Mouse (Mus musculus) embryo, embryonic 9.5 days (tissue): Measurements from ENCODE around the gene Fam198b.
A peak's percentile ranks its signal among the peaks of the same experiment; 100 is the strongest.

Experiments used
- DNase-seq: peaks from one replicate; pipeline ENCODE4 v3.0.0-alpha.2; 2017; ENCODE audit errors: extremely low spot score

Gene Fam198b

DNA sequence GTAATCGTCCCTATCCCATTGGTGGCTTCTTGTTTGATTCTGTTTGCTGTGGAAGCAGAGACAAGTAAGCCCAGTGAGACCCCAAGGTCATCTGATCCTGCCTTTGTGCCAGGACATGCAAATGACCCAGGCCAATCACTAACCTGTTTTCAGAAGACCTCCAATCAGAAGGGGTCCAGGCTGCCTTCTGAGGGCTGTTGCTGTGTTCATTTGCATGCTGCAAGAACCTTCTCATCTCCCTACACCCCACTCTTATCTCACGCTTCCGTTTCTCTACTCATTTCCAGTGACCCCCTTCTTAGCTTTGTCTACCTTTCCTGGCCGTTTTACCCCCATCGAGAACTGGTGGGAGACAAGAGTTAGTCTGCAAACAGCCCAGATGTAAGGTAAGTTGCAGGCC, at the start of gene Fam198b:
Gene Fam198b (plus strand): TSS at position 229 of the 400 bp plus-strand sequence.
- no peak for DNase-seq

DNA sequence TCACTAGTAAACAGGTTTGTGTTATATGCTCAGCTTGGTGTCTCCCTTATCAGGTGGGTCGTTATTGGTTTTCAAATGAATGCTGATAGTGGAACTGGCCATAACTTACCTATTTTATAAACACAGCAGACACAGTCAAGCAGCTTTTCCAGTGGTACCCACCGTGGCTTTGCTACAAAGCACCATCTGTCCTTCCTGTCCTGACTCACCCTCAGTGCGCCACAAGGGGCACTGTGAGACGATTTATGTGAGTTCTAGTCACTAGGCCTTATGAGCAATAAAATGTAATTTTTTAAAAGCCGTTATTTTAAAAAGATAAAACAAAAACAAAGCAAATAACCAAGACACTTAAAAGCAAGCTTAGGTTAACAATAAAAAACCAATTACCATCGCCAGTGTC, 45.6 kb upstream of the Fam198b start:
- no peak for DNase-seq

DNA sequence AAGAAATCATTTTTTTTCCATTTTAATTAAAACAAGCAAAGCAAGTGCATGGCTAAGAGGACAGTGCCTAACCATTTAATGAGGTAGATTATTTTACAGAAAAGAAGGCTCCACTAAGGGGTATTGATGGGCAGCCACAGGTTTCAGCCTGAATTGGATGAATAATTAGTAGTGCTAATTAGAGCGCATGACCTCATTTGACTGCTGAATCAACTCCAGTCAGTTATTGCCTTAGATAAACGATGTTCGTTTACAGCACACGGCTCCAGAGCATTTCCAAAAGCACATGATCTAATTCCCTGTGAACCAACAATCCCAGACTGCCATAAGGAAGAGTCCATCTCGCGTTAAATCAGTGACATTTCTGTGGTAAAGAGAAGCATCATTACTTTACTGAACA, 42.9 kb upstream of the Fam198b start:
- DNase-seq = no peak

DNA sequence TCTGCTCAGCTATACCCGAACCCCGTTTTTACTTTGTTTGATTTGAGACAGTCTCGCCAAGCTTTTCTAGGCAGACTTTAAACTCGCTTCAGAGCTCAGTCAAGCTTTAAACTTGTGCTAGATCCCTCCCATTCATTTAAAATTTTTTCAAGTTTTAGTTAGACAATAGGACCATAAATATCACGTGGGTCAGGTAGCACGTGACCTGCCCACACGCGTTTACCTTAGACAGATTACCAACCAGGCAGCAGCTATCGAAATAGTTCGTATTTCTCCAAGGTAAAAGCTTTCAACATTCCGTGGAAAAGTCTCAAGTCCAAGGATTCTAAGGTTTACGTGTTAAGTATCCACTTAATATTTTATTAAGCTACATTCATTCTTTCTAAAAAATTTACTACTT, 42.2 kb upstream of the Fam198b start:
- DNase-seq = peak; percentile 67

DNA sequence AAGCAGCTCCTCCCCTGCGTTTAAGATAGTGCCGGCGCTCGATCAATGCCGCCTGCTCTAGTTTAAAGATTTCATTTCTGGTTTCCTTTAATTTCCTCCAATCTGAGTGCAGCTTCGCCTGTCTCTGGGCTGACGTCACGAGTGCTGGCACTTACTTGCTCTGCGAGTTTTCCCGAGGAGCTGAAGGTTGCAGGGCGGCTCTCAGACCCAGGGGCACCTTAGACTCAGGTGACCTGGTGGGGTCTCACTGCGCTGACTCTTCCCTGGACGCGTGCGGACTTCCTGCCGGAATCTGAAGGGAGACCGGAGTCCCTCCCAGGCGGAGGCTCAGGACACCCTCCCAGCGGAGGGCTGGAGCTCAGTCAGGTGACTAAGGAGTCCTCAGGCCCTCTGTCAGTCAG, 41.7 kb upstream of the Fam198b start:
- DNase-seq = peak; percentile 59

DNA sequence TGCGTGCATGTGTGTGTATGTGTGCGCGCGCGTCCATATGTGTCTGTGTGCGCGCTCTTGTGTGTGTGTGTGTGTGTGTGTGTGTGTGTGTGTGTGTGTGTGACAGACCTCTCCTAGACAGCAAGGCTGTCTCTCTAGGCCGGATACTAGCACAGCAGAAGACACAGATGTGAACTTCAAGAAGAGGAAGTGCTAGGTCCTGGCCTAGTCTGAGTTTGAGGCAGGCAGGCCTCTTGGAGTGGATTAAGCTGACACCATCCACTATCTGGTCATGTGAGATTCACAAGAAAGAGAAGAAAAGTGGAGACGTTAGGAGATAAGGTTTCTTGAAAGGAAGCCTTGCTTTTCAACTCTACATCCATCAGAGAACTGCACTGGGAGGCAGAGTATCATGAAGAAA, 40.3 kb upstream of the Fam198b start:
- DNase-seq = no peak

DNA sequence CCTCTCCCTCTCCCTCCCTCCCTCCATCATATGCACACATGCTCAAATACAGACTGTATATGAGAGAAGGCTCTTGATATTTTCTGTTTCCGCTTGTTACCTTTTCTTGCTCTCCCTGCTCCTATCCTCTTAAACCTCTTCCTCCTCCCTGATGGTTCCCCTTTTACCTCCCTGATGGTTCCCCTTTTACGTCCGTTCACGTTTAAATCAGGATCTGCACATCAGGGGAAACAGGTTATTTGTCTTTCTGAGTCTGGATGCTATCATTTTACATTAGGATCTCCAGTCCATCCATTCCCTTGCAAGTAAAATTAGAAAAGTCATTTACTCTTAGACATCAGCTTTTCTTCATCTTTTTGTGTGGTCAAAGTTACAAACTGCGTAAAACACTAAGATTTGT, 37.7 kb upstream of the Fam198b start:
- DNase-seq = no peak

DNA sequence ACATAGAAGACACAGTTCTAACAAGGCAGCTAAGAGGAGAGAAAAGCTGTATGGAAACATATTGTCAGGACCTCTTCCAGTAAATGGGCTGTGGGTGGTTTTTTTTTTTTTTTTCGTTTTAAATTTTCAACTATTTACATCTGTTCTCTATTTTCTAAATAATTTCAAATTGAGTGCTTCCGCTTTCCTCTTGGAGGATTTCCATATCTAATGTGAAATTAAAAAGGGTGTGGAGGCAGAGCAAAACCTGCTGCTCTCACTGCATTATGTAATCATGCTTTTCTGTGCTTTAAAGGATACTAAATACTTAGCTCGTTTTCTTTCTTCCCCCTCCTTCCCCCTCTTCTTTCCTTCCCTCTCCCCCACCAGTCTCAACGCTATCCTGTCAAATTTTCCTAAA, 35.5 kb upstream of the Fam198b start:
- DNase-seq = no peak

DNA sequence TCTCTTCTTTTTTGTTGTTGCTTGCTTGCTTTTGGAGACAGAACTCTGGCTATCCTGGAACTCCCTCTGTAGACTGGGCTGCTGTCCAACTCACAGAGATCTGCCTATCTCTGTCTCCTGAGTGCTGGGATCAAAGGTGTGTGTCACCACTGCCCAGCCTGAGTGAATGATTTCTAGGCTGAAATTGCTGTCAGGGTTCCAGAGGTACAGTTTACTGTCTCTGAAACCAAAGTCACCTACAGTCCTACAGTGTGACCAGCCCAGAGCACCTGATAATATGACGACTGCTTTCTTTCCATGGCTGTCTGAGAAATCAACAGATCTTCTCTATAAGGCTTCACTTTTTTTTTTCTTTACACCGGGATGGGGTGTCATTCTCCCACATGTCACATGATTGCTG, 34.7 kb upstream of the Fam198b start:
- no peak for DNase-seq

DNA sequence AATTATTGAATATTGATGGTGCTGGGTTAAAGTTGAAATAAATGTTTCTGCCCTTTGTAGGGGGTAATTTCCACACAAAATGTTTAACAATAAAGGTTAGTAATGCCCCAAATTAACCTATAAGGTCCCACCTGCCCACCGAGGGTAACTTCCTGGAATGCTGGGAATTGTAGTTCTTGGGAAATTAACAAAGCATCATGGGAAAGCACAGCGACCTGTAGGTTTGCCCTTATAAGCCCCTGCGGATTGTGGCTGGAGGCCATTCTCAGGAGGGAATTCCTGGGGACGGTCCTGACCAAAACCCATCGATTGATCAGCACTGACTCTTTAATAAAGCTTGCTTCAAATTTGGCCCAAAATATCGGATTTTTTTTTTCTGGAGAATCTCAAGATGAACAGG, 33.7 kb upstream of the Fam198b start:
- no peak for DNase-seq

DNA sequence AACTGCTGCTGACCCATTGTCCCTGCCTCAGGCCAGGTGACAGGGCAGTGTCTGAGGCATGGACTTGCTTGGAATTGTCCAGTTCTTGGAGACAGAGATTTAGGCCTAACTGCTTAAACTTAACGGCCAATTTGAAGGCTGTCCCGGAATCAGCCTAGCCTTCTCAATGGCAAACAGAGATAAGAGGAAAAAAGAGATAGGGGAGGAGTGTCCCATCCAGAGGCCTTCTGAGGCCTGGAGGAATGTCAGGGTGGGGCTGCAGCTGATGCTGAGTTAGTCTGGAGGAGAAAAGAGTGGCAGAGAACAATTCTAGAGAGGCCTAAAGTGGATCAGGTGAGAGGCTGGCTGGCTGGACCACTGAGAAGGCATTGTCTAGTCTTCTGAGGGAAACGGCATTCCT, 32.2 kb upstream of the Fam198b start:
- no peak for DNase-seq

DNA sequence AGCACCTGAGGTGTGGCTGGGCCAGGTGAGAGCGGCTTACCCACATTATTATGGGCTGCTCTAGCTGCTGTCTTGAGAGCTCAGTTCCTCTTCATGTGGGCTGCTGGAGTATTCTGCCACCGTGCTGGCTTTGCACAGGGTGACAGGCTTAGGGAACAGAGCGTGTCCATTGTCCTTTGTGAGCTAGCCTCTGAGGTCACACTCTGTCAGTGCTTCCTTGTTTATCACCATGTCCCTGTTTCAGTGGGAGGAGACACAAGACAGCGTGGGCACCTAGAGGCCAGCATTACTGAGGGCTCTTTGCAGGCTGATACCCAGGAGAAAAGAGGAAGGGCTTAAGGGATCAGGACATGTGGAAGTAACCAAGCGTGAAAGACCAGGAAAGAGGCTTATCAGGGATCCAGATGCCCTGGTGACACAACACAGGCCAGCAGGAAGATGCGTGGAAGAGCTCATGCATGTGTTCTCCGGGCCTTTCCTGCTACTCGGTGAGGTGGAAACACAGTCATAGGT, 31.6 kb upstream of the Fam198b start, which contains the start of gene Tmem144:
Gene Tmem144 (minus strand): TSS at position 120 of the 513 bp plus-strand sequence.
- peak; percentile 17 for DNase-seq

DNA sequence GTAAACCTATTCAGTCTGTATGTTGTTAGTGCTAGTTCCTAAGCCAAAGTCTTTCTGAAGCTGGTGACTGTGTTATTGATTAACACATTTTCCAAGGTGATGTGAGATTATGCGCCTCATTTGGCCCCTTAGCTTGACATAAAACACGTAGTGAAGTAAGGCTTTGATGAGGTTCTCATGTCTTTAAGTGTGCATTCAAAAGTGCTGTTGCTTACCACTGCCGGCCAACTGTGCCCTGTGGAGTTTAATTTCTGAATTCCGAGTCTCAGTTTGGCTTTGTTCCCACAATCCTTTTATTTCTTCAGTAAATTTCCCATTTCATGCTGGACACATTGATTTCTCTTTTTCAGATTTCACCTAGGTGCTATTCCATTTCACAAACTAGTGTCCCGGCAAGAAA, 26.6 kb upstream of the Fam198b start:
- no peak for DNase-seq

DNA sequence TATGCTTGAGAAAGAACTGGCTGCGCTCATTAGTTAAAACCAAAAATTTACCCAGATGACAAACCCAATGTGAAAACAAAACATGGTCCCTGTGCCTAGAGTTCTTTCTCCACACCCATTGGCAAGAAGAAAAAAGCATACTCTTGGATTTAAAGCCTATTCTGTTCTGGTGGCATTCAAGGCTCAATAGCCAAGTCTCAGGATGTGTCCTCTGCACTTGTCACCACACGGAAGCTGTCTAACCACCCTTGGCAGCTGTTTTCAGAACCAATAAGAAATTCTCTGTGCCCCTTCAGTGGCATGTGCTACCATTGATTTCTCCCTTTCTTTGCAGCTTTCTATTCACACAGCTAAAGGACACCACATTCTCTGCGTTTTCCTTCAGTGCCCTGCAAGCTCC, 26.1 kb upstream of the Fam198b start:
- DNase-seq = no peak

DNA sequence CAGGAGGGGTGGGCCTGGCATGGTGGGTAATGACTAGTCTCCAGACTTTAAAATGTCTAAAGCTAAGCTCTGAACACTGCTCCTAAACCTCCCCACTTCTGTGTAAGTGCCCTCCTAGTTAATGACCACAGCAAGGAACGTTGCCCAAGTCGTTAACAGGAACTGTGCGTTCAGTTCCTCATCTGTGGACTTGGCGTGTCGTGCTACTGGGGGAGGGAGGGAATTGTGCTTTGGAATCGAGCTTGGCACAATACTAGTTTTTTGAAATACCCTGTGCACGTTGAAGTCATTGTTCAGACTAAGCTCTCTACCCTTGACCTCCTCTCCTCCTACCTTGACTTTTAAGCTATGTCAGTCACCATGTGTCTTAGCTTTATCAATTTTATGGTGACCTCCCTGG, 19.5 kb upstream of the Fam198b start:
- DNase-seq = no peak

DNA sequence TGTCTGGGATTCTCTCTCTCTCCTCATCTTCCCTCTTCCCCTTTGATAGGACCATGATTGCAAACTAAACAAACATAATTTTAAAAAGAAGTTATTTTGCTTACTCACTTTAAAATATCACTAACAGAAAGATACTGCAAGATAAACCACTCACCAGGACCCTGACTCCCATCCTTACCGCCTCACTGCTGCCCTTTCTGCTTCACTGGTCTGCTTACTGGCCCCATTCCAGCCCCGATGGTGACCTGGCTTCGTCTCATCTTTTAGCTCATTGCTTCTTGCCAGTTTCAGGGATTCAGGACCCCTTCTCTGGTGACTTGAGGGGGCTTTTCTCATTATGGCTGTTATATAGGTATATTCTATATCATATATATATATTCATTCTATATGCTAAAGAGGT, 18.2 kb upstream of the Fam198b start:
- DNase-seq = no peak

DNA sequence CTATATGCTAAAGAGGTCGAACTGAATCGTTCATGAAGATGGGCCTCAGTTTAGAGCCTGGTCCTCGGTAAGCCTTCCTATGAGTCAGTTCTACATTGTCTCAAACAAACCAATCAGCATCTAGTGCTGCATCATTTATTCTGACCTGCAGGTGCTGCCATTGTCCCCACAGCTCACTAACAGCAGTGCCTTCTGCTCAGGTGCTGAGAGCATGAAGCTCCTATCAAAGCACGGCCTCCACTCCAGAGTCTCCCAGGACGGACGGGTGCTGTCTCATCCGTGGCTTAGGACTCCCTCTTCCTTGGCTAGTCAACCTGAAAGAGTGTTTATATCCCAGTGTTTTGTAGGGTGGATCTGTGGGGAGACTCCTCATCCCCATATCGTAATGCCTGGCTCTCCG, 17.8 kb upstream of the Fam198b start:
- DNase-seq = no peak

DNA sequence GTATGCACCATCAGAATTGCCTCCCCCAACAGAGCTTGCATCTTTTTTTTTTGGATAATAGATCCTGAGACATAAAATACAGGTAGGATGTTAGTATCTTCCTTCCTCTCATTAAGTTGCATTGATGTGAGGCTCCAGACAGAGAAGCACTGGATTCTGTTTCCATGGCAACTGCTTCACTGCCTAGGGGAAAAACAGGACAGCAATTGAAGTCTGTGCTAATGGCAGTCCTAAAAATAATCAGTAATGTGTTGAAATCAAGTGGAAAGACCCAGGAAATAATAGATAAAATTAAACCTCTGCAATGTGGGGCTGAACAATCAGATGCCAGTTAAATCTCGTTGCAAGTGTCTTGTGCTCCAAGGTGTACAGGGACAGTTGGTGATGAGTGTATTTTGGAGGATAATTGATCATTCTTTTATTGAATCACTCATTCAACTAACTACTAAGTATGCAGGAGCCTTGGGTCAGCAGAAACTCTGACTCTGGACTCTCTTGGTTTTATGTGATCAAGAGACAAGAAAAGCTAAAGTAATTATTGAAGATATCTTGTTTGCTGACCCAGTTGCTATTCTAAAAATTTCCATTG, 17.1 kb upstream of the Fam198b start:
- no peak for DNase-seq

DNA sequence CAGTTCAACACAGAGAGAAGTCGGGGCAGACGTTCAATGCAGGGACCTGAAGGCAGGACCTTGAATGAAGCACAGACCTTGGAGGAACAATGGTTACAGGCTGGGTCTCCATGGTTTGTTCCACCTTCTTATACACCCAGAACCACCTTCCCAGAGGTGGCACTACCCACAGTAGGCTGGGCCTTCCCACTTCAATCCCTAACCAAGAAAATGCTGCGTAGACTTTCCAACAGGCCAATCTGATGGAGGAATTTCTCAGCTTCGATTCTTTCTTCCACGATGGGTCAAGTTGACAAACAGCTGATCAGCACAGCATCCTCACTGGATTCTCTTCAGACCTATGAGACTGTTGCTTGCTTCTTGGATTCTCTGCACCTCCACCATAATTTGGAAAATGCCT, 8.9 kb upstream of the Fam198b start:
- DNase-seq = no peak

DNA sequence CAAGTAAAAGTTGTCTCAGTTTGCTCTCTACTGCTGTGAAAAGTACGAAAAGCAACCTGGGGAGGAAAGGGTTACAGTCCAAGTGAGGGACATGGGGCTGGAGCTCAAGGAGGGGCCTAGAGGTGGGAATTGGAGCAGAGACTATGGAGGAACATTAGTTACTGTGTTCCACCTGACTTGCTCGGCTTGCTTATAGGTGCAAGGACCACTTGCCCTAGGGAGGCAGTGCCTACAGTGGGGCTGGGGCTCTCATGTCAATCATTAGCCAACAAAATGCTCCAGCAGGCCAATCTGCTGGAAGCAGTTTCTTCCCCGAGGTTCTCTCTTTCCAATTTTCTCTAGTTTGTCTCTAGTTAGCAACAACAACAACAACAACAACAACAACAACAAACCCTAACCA, 6.0 kb upstream of the Fam198b start:
- no peak for DNase-seq

DNA sequence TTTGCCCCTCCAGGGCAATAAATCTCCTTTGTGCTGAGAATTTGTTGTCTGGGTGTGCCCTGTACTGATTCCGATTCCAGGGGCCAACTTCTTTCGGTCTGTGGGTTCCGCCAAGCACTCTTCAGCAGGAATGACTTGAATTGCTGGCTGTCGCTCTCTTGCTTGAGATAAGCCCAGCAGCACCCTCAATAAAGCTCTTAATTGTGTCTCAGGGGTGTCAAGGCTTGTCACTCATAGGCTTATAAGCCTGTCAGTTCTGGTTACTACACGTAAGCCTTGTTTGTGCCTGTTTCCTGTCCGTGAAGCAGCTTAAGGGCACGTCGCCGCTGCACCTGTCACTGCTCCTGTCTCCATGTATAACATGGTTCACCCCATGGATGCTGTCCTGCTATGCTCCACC, 5.1 kb upstream of the Fam198b start:
- DNase-seq = no peak

DNA sequence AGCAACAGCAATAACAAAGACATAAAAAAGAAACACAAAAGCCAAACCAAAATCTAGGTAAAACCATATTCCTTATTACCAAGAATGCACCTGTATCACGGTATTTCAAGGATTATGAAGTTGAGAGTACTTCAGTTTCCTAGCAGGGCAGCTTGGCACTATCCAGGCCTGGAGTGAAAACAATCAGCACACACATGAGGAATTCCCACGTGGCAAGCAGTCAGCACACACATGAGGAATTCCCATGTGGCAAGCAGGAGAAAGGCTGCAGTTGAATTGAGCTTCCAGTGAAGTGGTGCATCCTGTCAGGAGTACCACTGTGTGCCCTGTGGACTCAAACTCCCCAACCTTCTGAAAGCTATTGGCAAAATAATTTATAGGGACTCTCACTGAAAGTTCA, 2.7 kb upstream of the Fam198b start:
- no peak for DNase-seq

DNA sequence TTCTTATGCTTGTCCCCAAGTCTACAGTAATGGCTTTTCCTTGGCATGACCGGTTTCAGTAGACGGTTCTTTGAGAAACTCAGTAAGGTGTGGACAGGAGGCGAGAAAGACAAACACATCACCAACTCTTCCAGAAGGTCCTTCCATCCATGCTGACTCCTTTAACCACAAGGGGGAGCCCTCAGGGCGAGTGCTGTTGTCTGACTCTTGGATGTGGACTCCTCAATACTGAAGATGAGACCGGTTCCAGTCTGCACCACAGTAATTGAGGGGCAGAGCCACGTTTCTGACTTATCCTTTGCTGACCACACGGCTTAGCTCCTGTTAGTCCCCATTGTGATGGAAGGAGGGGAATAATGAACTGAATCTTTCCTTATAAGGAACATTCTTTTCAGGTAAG, 1.2 kb upstream of the Fam198b start:
- DNase-seq = peak; percentile 59

DNA sequence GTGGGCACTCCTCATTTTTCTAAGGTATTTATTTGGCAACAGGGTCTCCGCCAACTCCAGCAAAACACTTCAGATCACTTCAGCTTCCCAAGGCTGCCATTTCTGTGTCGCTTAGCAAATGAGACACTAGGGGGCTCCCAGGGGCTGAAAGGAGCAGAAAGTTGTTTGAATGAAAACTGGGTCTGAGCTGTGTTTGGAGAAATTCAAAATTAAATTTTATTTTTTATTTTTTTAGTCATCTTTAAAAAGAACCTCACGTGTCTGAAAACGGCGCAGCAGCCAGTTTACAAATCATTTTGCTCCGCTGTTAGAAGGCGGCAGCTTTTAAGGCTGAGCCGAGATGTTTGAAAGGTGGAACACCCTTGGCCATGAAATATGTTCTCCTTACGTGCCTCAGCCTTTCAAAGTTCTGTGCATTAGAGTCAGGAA, 442 bp downstream of the Fam198b start:
- DNase-seq = peak; percentile 69
